Mouse (Mus musculus) limb, embryonic 12.5 days (tissue): ENCODE data around the gene Ctdnep1. TPM values are rescaled to one million over a fixed set of nuclear protein-coding genes. Genes with fewer than 3 reads are reported as not detected.

Experiments used
- ATAC-seq: fragments of 200-750 bp; cut with Nextera tagmentation; 2 replicates; pipeline ENCODE4 v1.8.0; 2017; ENCODE audit warnings: low read depth, moderate TSS enrichment; ENCODE audit not compliant: insufficient number of reproducible peaks, insufficient read depth, low FRiP score, low TSS enrichment
- H3K27ac ChIP-seq: fragments of 300-500 bp; sonication (generic); 2 replicates; pipeline ENCODE4 v1.5.1; 2016; ENCODE audit warnings: mild to moderate bottlenecking, moderate library complexity
- H3K27me3 ChIP-seq: fragments of 300-500 bp; sonication (generic); 2 replicates; pipeline ENCODE4 v1.6.1; 2016; ENCODE audit warnings: mild to moderate bottlenecking, moderate library complexity
- H3K36me3 ChIP-seq: fragments of 300-500 bp; sonication (generic); 2 replicates; pipeline ENCODE4 v1.6.1; 2016; ENCODE audit warnings: mild to moderate bottlenecking, moderate library complexity
- H3K4me1 ChIP-seq: fragments of 300-500 bp; sonication (generic); replicated peaks from 2 replicates; pipeline ENCODE4 v1.6.1; 2016
- H3K4me2 ChIP-seq: fragments of 300-500 bp; sonication (generic); 2 replicates; pipeline ENCODE4 v1.6.1; 2016; ENCODE audit warnings: mild to moderate bottlenecking, moderate library complexity
- H3K4me3 ChIP-seq: fragments of 300-500 bp; sonication (generic); replicated peaks from 2 replicates; pipeline ENCODE4 v1.5.1; 2016; ENCODE audit warnings: mild to moderate bottlenecking
- H3K9ac ChIP-seq: fragments of 300-500 bp; sonication (generic); replicated peaks from 2 replicates; pipeline ENCODE4 v1.6.1; 2016; ENCODE audit warnings: mild to moderate bottlenecking, moderate library complexity
- H3K9me3 ChIP-seq: fragments of 300-500 bp; sonication (generic); 2 replicates; pipeline ENCODE4 v1.6.1; 2016; ENCODE audit warnings: mild to moderate bottlenecking, moderate library complexity
- WGBS: fragments of 180-500 bp; shearing (Covaris S2); methylation state at CpG from one replicate; pipeline ENCODE4 v1.1.7; 2016; 5-methylcytosine and 5-hydroxymethylcytosine counted together
- polyA plus RNA-seq: library from polyadenylated mRNA; unstranded; fragments of >200 nt; fragmentation: Nextera tagmentation; extraction: Ambion mirVana; gene quantifications from 2 replicates; pipeline ENCODE4 v1.2.1, GENCODE M21; 2016

Ctdnep1 gene
- polyA plus RNA-seq, 1 experiment from 2014 or later: 24.5 TPM

DNA sequence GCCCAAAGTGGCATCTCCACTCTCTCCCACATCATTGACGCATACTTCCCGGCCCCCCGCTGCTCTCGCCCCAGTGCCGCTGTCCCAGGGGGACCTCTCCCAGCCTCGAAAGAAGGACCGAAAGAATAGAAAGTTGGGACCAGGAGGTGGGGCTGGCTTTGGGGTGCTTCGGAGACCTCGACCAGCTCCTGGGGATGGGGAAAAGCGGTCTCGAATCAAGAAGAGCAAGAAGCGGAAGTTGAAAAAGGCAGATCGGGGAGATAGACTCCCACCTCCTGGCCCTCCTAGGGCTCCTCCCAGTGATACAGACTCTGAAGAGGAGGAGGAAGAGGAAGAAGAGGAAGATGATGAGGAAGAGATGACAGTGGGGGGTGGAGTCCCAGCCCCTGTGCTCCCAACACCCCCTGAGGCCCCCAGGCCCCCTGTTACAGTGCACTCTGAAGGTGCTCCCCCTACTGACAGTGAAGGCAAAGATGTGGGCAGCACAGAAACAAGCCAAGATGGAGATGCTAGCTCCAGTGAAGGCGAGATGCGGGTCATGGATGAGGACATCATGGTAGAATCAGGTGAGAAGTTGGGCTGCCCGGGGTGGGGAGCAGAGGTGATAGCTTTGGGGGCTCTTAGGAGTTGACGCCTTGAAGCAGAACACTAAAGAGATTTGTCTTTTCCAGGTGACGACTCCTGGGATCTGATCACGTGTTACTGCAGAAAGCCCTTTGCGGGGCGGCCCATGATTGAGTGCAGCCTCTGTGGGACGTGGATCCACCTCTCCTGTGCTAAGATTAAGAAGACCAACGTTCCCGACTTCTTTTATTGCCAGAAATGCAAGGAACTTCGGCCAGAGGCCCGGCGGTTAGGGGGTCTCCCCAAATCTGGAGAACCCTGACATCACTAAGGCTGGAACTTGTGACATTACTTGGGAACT, 17.9 kb downstream of the Ctdnep1 start:
- no peaks in the 10 kb centered on the region for H3K27me3 ChIP-seq
- H3K36me3 ChIP-seq: peaks cover 37% of the 10 kb centered on the region
- ATAC-seq: no peak
- 0 out of 2 replicates have a peak overlapping the region, but pooled peaks have one; percentile 99 for H3K27ac ChIP-seq
- H3K4me3 ChIP-seq: peak overlapping the region; percentile 92; the same call in 1 of the 2 replicates
- no peak overlapping the region for H3K9ac ChIP-seq
- H3K4me2 ChIP-seq: no peak overlapping the region
- H3K4me1 ChIP-seq: peaks cover 49% of the 10 kb centered on the region
- no peaks in the 10 kb centered on the region for H3K9me3 ChIP-seq
- 89% methylated on average over 27 of the region's 27 CpGs for WGBS

GRCm38 (mm10) chr11:69999666-70000065, 18.7 kb downstream of the Ctdnep1 start:
- no peaks in the 10 kb centered on the region for H3K27me3 ChIP-seq
- 70% methylated on average over 8 of the region's 8 CpGs for WGBS
- H3K9me3 ChIP-seq: no peaks in the 10 kb centered on the region
- ATAC-seq: no peak
- peaks cover 49% of the 10 kb centered on the region for H3K4me1 ChIP-seq
- H3K4me2 ChIP-seq: peak overlapping the region; percentile 93; the same call in 1 of the 2 replicates
- peaks cover 34% of the 10 kb centered on the region for H3K36me3 ChIP-seq
- H3K4me3 ChIP-seq: peak overlapping the region; percentile 77
- H3K27ac ChIP-seq: peak overlapping the region; percentile 97; the same call in 1 of the 2 replicates
- H3K9ac ChIP-seq: no peak overlapping the region

DNA sequence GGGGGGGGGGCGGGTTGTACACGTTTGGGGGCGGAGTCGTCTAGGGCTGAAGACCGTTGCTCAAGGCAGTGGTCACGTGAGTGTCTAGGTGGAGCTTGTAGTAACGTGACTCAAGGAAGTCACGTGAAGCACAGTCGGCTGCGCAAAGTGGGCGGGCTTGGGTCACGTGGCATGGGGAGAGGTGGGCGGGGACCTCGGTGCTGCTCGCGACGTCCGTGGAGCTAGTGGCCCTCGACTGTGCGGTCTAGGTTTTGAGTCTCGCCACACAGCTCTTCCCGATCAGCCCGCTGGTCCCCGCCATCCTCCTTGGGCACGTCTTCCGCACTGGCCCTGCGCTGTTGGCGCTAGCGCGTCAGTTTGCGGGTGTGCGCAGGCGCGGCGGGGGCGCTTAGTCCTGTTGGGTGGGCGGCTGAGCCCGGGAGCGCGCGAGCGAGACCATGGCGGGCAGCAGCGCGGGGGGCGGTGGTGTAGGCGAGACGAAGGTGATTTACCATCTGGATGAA, 19.5 kb downstream of the Ctdnep1 start, which contains the start of gene Dvl2:
Gene Dvl2 (plus strand): TSS at position 200 of the 503 bp plus-strand sequence.
- Histone ChIP-seq H3K4me2 (peak within 1 kb of the TSS; percentile 93), H3K27me3 (no peaks in the 10 kb centered on the region), H3K36me3 (peaks cover 39% of the 10 kb centered on the region), H3K4me1 (peaks cover 49% of the 10 kb centered on the region), H3K4me3 (peak within 1 kb of the TSS; percentile 77), H3K27ac (peak within 1 kb of the TSS; percentile 97), H3K9ac (peak within 1 kb of the TSS; percentile 84), H3K9me3 (no peaks in the 10 kb centered on the region)
- peak; percentile 45 for ATAC-seq
- under 1% methylated on average over 48 of the region's 48 CpGs for WGBS

GRCm38 (mm10) chr11:70001159-70001558, 20.2 kb downstream of the Ctdnep1 start:
- 13% methylated on average over 8 of the region's 8 CpGs for WGBS
- peak overlapping the region; percentile 97 for H3K27ac ChIP-seq
- peaks cover 47% of the 10 kb centered on the region for H3K36me3 ChIP-seq
- H3K4me1 ChIP-seq: peaks cover 49% of the 10 kb centered on the region
- ATAC-seq: no peak
- no peaks in the 10 kb centered on the region for H3K27me3 ChIP-seq
- H3K4me2 ChIP-seq: peak overlapping the region; percentile 93
- H3K4me3 ChIP-seq: peak overlapping the region; percentile 77
- peak overlapping the region; percentile 84 for H3K9ac ChIP-seq
- no peaks in the 10 kb centered on the region for H3K9me3 ChIP-seq

DNA sequence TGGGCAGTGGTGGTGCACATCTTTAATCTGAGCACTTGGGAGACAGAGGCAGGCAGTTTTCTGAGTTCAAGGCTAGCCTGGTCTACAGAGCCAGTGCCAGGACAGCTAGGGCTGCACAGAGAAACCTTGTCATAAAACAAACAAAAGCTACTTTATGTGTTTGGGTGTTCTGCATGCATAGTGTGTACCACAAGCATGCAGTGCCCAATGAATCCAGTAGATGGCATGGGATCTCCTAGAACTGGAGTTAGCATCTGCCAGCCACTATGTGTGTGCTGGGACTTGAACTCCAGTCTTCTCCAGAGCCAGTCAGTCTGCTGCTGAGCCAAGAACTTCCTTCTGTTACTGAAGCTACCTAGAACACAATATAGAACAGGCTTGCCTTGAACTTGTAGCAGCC, 20.9 kb downstream of the Ctdnep1 start:
- Histone ChIP-seq H3K4me2 (peak overlapping the region; percentile 93), H3K4me1 (peaks cover 49% of the 10 kb centered on the region), H3K36me3 (peaks cover 54% of the 10 kb centered on the region), H3K9ac (no peak overlapping the region), H3K4me3 (peak overlapping the region; percentile 77), H3K9me3 (no peaks in the 10 kb centered on the region), H3K27ac (no peak overlapping the region), H3K27me3 (no peaks in the 10 kb centered on the region)
- ATAC-seq: no peak

GRCm38 (mm10) chr11:70002471-70002870, 21.5 kb downstream of the Ctdnep1 start:
- H3K4me1 ChIP-seq: peaks cover 48% of the 10 kb centered on the region
- H3K27ac ChIP-seq: no peak overlapping the region
- H3K36me3 ChIP-seq: peaks cover 59% of the 10 kb centered on the region
- peak overlapping the region; percentile 34; the same call in 1 of the 2 replicates for H3K9ac ChIP-seq
- ATAC-seq: no peak
- WGBS: 91% methylated on average over 2 of the region's 2 CpGs
- peak overlapping the region; percentile 93 for H3K4me2 ChIP-seq
- H3K27me3 ChIP-seq: no peaks in the 10 kb centered on the region
- H3K4me3 ChIP-seq: peak overlapping the region; percentile 77
- no peaks in the 10 kb centered on the region for H3K9me3 ChIP-seq

- 65% methylated on average over 5 of the region's 5 CpGs for WGBS
- Histone ChIP-seq H3K4me3 (no peak overlapping the region), H3K9me3 (no peaks in the 10 kb centered on the region)
These were observed 24.6 kb downstream of the Ctdnep1 start for GRCm38 (mm10) chr11:70005521-70005920.

GRCm38 (mm10) chr11:70010033-70010432, 29.1 kb downstream of the Ctdnep1 start:
- H3K4me1 ChIP-seq: peaks cover 16% of the 10 kb centered on the region
- H3K4me2 ChIP-seq: no peak overlapping the region
- H3K27ac ChIP-seq: no peak overlapping the region
- no peak overlapping the region for H3K4me3 ChIP-seq
- no peaks in the 10 kb centered on the region for H3K9me3 ChIP-seq
- no peak overlapping the region for H3K9ac ChIP-seq
- no peak for ATAC-seq
- H3K36me3 ChIP-seq: peaks cover 92% of the 10 kb centered on the region
- 91% methylated on average over 6 of the region's 6 CpGs for WGBS
- no peaks in the 10 kb centered on the region for H3K27me3 ChIP-seq

More at GRCm38 (mm10) chr11:70005521-70005920, 24.6 kb downstream of the Ctdnep1 start:
- Histone ChIP-seq H3K9ac (no peak overlapping the region), H3K4me2 (no peak overlapping the region), H3K27me3 (no peaks in the 10 kb centered on the region), H3K27ac (no peak overlapping the region), H3K36me3 (peaks cover 63% of the 10 kb centered on the region), H3K4me1 (peaks cover 26% of the 10 kb centered on the region)
- no peak for ATAC-seq

GRCm38 (mm10) chr11:70010548-70010947, 29.6 kb downstream of the Ctdnep1 start:
- Histone ChIP-seq H3K9ac (no peak overlapping the region), H3K27me3 (no peaks in the 10 kb centered on the region), H3K27ac (no peak overlapping the region), H3K36me3 (peaks cover 87% of the 10 kb centered on the region), H3K4me2 (no peak overlapping the region), H3K4me1 (peaks cover 16% of the 10 kb centered on the region), H3K4me3 (no peak overlapping the region), H3K9me3 (no peaks in the 10 kb centered on the region)
- WGBS: 87% methylated on average over 12 of the region's 12 CpGs
- no peak for ATAC-seq

DNA sequence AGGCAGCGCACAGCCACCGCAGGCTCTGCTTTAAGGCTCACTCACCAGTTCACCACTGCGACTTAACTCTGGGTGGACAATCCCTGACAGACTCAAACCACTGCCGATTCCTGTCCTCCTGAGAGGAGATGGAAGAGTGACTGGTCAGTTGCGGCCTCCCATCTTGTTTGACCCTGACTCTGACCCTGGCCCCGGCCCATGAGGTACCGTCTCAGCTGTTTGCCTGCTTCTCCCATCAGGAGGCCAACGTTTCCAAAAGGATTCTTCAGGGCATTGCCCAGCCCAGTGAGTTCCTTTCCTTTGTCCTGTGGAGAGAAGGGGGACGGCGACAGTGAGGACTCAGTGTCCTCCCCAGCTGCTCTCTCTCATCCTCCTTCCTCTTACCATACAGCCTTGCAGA, 30.0 kb downstream of the Ctdnep1 start:
- H3K36me3 ChIP-seq: peaks cover 83% of the 10 kb centered on the region
- no peak overlapping the region for H3K27ac ChIP-seq
- no peak overlapping the region for H3K4me2 ChIP-seq
- no peak for ATAC-seq
- peaks cover 16% of the 10 kb centered on the region for H3K4me1 ChIP-seq
- H3K4me3 ChIP-seq: no peak overlapping the region
- WGBS: 94% methylated on average over 10 of the region's 10 CpGs
- H3K9me3 ChIP-seq: no peaks in the 10 kb centered on the region
- no peaks in the 10 kb centered on the region for H3K27me3 ChIP-seq
- H3K9ac ChIP-seq: no peak overlapping the region

DNA sequence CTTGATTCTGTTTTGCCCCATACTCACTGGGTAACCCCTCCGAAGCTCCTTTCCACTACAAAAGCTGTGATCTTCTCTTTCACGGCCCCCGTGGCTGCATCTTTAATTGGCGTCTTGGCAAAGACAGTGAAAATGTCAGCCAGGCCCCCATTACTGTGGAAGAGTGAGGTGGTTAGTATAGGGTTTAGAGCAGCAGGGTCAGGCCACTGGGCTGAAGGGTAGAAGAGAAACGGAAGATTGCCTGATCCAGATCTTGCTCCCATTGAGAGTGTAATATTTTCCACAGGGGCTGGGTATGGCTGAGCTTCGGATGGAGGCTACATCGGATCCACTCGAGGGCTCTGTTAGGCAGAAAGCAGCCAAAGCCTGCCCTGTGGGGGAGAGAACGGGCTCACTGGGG, 32.0 kb downstream of the Ctdnep1 start:
- Histone ChIP-seq H3K4me3 (no peak overlapping the region), H3K4me2 (no peak overlapping the region), H3K27me3 (no peaks in the 10 kb centered on the region), H3K9ac (no peak overlapping the region), H3K4me1 (peaks cover 25% of the 10 kb centered on the region), H3K9me3 (no peaks in the 10 kb centered on the region), H3K27ac (no peak overlapping the region), H3K36me3 (peaks cover 63% of the 10 kb centered on the region)
- ATAC-seq: no peak
- WGBS: 87% methylated on average over 9 of the region's 9 CpGs
